Mouse (Mus musculus): Measurements from ENCODE around the gene Ccdc27.

DNA sequence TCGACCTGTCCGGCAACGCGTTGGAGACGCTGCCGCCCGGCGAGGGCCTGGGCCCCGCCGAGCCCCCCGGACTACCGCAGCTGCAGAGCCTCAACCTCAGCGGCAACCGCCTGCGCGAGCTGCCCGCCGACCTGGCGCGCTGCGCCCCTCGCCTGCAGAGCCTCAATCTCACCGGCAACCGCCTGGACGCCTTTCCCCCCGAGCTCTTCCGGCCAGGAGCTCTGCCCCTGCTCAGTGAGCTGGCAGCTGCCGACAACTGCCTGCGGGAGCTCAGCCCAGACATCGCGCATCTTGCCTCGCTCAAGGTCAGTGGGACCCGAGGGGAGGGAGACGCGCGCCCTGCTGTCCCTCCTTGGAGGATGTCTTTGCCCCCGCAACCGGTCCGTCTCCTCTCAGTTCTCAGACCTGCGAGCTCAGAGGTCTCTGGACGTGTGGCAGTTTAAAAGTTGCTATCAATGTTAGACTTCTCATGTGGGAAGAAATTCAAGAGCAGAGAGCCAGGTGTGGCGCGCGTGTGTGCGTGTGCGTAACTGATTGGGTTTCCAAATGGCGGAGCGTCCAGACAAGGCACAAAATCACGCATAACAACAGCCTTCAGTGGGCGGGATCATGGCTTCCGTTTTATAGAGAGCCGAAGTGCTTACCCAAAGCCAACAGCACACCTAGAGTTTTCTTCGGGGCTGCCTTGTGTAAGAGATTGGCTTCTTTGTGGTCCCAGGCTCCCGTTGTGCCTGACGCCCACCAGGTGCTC is 30.2 kb downstream of the Ccdc27 start:
- TF ChIP-seq POLR2A (IDR thresholded peaks at IDR 0.05; ENCODE audit: low read depth, low read length) (no peak), CTCF (IDR thresholded peaks at IDR 0.05; ENCODE audit: extremely low read depth, insufficient read depth, insufficient read length, insufficient replicate concordance) (no peak)
